Mouse (Mus musculus) retina, embryonic 14.5 days (tissue): ENCODE results near the gene Stx6.

Source experiments
- DNase-seq: peaks from one replicate; pipeline ENCODE4 v3.0.0-alpha.2; 2015; ENCODE audit warnings: low spot score

The Stx6 gene

DNA sequence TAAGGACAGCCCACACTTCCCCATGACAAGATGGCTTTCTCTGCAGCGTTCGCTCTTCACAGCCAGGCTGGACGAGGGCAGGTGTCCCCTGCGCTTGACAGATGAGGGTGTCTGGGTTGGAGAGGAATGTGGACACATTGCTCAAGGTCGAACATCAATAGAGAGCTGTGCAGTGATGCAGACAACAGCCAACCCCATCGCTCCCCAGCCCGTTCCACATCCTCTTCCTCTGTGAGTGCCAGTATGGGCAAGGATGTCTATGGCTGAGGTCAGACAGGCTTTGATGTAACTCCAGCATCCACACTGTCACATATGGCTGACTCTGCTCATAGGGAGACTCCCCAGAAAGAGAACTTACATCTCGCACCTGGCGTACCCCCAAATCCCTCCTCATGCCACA is 74.9 kb downstream of the Stx6 start:
- no peak for DNase-seq

DNA sequence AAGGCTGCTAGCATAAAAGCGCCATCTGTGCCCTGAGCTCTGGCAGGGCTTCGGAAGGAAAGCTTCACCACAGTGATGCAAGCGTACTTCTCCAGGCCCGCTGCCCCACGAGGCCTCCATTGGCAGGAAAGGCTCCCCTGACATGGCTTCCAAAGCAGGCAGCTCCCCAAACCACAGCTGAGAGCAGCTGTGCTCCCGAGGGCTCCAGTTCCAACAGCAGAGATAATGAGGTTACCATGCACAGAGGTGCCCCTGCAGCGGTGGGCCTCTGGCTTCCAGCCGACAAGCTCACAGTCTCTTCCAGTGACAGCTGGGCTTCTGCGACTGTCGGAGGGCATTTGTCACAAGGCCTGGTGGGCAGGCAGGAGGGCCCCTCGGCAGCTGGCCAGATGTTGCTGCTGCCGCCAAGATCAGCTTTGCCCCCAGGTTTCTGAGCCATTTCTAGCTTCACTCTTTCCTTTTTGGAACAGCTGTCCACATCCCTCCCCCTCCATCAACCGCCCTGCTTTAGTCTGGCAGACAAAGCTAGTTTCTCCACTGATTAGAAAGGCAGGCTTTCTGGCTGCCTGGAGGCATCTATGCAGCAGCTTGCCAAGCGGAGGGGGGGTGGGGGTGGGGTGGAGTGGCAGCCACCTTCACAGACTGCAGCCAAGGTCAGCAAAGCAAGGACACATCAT is 75.6 kb downstream of the Stx6 start:
- peak; percentile 68 for DNase-seq

DNA sequence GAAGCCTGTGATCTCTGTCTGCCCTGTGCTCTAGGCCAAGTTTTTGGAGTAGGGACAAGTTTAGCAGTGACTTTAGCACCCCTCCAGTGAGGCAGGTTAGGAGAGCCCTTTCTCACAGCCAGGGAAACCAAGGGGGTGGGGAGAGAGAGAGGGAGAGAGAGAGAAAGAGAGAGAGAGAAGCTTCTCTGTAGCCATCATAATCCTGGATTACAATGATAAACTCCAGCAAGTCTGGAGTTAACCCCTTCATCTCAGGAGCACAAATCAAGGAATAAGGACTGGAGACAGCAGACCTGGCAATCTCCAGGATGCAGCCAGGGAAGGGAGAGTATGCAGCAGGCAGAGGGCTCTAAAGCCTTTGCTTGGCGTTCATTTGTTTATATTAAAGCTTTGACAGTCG is 77.1 kb downstream of the Stx6 start:
- no peak for DNase-seq

DNA sequence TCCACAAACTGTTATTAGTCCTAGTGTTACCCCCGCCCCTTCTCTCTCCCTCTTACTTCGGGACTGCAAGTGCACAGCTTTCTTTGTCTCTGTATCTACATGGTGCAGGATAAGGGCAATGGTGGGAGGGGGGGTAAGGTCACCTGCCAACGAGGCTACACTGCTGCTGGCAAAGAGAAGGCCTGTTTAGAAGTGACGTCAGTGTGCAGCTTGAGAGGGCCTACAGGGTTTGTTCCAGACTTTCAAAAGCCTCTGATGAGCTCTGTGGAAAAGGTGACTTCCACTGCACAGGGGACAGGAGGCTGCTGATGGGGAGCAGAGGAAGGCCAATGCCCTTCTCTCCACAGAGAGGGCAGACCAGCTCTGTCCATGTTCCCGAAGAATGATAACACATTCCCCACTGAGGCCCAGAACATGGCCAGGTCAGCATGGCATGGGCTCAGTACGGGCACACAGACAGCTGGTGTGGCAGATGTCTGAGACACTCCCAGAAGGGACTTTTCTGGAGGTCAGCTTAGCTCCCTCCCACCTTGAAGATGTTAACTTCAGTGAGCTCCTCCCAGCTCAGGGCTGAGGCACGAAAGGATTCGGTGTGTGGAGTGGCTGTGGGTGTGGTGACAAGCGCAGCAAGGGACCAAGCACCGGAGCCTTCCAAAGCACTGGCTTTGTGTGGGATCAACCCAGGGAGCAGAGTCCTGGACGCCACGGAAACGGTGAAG is 78.0 kb downstream of the Stx6 start:
- DNase-seq, result no peak

DNA sequence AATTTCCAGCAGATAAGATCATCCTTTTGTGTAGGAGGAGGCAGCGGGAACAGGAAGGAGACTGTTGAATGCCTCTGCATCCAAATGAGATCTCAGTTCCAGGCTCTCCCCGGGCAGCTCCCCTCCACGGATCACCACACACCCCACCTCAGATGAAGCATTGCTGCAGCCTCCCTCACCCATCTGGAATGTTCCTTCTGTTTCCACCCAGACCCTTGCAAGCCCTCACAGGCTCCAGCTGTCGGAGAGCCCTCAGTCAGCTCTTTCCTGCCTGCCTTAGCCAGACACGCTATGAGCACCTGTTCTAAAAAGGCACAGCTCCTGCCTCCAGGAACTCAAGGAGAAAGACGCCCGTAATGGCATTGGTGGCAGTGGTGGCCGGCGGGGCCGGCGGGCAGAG is 78.9 kb downstream of the Stx6 start:
- DNase-seq, result no peak

DNA sequence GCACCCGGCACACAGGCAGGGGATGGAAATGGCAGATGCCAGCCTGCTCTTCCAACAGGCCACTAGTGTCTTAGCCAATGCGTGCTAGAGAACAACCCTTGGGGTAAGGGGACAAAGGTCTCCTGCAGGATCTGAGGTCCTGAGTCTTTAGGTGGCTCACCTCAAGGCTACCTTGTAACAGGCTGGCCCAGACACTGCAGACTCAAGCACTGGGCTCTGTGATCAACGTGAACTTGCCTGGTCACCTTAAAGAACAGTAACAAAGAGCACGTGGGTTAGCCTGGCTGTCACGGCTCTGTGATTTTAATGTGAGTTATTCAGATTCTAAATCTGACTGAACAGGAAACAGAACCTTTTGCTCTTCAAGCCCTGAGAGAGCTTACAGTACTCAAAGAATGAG is 79.6 kb downstream of the Stx6 start:
- DNase-seq, result no peak

DNA sequence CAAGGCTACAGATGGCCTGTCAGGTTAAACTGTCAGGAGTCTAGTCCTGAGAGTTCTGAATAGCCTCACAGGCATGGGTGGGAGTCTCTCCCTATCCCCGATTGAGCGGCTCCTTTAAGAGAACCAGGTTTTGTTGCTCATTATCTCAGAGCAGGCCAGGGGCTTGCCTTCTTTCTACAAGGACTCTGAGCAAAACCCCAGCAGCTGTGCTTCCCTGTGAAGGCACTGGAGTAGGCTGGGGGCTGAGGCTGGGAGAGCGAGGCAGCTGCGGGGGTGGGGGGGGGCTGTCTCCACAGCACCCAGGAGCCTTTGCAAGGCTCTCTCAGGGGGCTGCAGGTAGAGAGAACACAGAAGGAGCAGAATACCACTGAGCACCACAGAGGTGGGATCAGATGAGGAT is 80.7 kb downstream of the Stx6 start:
- DNase-seq, result no peak

DNA sequence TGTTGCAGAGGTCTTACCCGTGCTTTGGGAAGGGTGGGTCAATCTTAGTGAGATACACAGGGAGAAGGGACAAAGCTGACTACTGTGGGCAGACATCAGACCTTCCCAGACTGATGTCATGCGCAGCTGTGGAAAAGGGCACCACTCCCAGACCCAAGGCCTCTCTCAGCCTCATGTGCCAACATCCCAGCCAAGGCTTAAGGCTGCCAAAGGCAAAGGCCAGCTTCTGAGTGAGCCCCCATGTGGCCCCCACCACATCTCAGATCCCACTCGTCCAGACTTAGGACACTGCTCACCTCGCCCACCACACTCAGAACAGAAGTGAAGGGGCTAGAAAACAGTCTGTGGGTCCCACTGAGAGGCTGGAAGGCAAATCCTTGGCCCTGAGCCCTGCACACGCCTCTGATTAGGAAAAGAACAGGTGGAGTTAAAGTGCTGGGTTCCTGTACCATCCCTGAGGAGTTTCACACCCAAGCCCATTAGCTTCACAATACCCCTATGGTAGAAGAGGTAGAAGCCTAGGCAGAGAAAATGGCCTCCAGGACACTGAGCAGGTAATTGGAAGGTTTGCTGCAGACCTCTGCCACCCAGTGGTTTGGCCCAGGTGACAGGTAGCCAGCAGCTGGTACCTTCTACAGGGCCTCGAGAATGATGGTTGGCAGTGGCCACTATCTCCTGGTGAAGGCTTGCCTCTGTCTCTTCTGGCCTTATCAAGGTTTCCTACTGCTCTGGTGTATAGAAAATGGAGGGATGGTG is 81.6 kb downstream of the Stx6 start:
- DNase-seq, result no peak

DNA sequence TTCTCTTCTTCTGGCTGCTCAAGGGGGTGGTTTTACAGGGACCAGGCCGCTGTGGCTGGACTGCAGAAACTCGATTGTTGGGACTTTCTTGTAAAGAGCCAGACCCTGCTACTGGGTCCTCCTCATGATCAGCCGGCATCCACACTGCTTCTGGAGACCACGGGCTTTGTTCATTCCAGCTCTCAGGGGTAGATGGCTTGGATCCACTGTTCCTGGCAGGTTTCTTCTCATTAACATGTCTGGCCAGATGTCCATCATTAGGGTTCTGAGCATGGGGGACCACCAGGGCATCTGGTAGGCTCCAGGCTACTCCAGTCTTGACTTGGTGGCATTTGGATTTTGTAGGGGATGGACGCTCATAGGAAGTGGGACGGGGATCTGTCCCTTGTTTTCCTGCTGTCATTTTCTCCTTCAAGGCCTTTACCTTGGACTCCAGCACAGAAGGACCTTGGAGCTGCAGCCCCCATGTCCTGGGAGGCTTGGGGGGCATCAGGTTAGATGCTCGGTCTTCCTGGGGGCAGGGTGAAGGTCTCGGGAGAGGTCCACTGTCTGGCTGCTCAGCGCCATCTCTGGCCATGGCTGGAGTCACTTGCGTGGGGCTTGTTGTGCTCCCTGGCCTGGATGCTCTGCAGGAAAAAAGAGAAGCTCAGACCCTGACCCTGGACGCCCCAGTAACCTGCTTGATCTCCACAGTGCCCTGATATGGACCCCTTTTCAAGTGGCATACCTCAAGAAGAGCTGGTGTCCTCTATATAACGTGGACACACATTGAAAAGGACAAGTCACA is 83.4 kb downstream of the Stx6 start:
- no peak for DNase-seq

DNA sequence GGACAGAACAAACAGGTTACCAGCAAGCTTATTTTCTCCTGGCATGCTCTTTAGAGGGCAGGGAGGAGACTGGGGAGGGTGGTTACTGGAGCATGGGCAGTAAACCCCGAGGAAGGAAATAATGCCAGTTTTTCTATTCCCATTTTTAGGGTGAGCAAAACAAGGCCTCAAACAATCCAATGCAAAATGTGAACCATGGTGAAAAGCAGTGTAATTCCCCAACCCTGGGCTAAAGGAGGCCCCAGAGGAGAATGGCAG is 83.9 kb downstream of the Stx6 start:
- no peak for DNase-seq

DNA sequence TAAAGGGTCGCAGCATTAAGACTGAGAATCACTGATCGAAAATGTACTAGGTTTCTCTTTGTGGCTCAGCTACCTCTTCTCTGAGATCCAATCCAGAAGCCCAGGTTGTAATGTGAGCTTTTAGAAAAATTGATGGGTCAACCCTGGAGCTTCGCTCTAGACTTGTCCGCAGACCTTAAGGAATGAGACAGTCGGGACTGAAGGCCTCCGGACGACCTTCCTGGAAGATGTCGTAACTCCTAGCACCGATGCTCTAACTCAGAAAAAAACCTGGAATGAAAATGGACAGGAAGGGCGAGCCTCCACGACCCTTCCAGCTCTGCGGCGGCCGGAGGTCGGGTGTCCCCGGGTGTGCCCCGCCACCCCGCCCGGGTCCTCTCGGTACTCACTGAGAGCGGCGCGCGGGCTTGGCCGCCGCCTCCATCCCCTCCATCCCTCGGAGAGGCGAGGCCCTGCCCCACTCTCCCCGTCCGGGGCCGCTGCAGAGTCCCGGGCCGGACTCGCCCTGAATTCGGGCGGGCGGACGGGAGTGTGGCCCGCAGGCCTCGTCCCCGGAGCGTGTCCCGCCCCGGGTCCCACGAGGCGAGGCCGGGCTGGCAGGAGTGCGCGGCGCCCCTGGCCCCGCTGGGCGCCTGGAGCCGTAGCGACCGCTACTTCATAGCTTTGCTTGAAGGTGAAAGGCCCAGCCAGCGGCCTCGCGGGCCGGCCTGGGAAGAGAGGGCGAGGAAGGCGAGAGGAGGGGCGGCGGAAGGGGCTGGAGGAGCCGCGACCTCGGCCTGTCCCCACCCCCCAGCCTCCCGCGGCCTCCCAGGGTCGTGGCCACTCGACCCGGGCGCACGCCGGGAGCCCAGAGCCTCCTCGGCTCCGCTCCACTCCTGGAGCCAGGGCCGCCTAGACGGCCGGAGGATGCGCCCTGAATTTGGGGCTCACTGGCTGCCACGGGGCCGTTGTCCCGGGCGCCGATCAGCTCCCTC is 85.6 kb downstream of the Stx6 start, which contains the start of gene BC034090:
TSS of gene BC034090 (minus strand) at position 648 of the 974 bp plus-strand sequence.
- peak; percentile 70 for DNase-seq

DNA sequence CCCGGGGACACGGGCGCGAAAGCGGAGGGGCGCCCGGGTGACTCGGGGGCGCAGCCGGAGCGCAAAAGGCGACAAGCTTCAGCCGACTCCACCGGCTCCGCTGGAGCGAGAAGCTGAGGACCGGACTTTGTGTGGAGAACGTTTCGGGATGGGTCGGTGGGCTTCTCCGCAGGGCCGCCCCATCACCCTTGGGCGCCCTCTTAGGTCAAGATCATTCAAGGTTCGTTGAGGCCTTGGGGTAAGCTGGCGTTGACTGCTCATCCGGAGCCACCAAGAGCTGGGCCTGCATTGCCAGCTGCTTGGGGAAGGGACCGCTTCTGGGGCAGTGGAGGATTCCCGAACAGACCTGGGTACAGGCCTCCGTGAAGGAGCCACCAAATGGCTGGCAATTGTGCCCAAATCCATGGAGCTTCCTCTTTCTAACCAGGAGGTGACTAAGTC is 86.3 kb downstream of the Stx6 start:
- DNase-seq, result peak; percentile 64

DNA sequence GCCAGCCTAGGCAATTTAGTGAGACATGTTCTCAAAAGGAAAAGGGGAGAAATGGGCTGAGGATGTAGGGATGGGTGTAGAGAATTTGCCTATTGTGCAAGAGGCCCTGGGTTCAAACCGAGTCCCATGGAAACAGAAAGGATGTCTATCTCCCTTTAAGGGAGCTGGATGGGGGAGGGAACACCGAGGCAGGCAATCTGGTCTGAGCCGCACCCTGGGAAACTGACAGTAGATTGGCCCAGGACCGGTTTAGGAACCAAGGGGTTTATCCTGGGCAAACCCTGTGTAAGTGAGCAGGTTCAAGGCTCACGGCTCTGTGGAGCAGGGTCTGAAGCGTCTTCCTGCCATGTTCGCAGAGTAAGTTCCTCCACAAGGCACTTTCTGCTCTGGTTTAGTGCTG is 87.0 kb downstream of the Stx6 start:
- no peak for DNase-seq

DNA sequence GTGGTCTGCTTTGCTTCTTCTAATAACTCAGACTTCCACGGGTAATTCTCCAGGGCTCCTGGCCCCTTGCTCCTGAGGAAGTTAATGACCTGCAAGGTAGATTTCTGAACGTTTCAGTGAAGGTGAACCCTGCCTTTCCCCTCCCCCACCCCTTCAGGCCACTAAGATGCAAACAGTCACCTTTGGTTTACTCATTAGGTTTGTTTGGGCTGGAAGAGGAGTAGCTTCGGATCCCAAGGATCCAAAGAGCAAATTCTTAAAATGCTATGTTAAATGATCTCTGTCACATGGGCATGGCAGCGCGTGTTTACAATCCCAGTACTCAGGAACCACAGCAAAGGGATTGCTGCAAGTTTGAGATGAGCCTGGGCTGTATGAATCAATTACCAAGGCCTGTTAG is 88.9 kb downstream of the Stx6 start:
- DNase-seq, result no peak

DNA sequence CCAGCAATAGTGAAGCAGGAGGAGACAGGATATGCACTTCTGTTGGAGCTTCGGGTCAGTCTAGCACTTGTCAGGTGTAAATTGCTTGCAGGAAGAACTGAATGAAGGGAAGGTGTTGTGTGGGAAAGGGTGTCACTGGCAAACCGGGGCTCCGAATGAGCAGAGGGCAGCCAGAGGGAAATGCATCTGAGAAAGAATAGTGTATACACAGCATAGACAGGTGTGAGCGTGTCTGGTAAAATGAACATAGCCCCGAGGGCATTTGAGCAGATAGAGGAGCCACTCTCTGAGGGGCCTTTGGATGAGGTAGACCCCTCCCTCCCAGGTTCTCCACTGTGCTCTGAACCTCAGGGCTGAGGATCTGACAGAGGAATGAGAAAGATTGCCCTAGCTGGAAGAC is 89.5 kb downstream of the Stx6 start:
- DNase-seq, result no peak

DNA sequence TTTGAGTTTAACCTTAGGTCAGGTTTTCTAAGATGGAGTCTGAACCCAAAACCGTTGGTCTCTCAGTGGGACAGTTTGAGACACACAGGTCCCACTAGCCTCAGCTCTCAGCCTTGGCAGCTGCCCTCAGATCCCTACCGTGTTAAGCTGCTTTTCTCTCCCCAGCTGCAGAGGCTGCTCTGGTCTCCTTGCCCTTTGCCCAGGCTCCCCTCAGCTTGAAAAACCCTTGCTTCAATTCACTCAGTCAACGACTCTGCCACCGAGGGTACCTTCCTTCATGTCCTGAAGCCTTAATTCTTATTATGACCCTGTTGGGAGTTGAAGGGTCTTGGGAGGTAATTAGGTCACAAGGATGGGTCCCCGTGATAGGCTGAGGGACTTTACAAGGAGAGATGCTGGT is 91.4 kb downstream of the Stx6 start:
- DNase-seq, result no peak

DNA sequence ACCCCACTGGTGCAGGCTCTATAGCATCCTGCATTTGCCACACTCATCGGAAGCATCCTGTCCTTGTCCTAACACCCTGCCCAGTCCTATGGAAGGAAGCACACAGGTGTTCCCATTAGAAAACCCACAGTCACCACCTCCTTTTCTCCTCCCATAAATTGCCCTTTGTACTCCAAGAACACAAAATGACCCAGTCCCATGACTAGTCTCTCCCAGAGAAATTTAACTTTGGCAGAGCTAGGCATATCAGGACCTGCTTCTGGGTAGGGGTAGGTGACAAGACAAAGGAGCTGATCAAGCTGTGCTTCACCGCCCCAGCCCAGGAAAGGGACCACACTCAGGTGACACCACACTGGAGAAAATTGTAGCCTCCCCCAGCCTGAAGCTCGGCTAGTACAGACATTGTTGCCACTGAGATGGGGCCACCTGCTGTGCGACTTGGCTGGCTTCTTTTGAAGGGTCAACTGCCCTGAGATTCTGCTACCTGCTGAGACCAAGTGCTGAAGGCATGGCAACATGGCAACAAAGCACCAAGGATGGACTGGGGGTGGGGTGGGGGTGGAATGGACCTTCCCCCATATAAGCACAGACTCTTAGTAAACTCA is 92.1 kb downstream of the Stx6 start:
- no peak for DNase-seq

DNA sequence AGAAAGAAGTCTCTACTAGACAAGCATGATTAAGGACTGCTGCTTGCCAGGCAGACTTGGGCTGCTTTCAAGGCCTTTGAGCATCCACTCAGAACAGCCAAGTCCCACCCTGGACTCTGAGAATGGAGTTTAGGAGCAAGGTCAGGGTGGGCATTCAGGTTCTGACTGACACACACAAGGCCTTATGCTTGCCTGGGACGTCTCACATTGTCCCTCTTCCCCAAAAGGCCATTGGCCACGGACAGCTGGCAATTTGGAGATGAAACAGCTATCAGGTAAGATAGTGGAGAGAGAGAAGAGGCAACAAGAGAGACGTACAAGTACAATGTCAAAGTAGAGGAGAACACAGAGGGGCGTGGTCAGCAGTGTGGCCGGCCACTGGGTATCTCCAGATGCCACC is 93.1 kb downstream of the Stx6 start:
- no peak for DNase-seq

DNA sequence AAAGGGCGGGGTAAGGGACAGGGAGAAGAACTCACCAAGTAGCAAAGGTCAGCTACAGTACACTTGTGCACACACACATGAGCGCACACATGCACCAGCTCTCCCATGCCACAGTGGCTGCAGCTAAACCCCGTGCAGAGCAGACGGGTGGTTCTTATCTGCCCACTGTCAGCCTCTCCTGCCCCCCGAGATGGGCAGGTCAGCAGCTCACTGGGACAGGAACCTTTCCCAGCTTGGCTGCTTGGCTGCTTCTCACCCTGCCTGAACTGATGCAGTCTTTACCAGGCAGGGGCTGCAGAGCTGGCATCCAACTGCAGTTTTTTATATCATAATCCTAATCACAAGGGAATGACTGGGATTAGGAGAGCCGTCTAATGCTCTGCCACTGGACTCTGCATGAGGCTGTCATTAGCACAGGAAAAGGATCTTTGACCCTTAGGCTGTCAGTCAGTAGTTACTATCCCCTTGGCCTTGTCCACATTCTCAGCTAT is 94.2 kb downstream of the Stx6 start:
- no peak for DNase-seq

DNA sequence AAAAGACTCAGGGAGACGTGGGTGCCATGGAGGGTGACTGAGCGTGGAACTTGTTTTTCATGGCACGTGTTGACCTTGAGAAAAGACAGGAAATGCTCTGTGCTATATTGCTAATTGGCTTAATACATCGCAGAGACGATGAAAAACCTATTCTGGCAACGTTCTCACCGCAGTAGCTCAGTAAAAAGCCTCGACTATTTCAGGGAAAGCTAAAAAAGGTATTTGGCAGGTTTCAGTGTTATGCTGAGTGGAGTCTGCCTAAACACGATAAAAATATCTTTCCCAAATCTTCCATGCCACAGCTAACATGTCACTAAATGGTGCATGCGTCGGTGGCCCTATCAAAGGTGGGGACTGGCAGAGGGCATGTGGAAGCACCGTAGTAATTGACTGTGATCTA is 94.6 kb downstream of the Stx6 start:
- no peak for DNase-seq

DNA sequence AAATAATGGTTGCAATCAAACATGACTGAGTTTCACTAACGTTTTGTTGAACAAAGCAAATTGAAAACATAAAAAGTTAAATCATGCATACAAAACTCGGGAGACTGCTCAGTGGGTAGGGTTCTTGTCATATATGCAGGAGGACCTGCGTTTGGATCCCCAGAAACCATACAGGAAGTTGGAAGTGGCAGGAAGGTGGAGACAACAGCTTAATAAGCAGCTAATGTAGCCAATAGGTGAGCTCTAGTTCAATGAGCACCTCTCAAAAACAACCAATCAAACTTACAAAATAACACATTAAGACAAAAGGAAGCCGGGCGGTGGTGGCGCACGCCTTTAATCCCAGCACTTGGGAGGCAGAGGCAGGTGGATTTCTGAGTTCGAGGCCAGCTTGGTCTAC is 95.8 kb downstream of the Stx6 start:
- no peak for DNase-seq
